Mouse (Mus musculus) neutrophil, adult 83 days (primary cell): Measurements from ENCODE around the gene Kpna7. TPM values are rescaled to one million over a fixed set of nuclear protein-coding genes. Genes with fewer than 3 reads are reported as not detected.

Source experiments
- total RNA-seq, 2 experiments: library from RNA; stranded (reverse); gene quantifications; one replicate each; pipeline ENCODE4 v1.2.4; 2023

Gene Kpna7
- not detected for total RNA-seq

DNA sequence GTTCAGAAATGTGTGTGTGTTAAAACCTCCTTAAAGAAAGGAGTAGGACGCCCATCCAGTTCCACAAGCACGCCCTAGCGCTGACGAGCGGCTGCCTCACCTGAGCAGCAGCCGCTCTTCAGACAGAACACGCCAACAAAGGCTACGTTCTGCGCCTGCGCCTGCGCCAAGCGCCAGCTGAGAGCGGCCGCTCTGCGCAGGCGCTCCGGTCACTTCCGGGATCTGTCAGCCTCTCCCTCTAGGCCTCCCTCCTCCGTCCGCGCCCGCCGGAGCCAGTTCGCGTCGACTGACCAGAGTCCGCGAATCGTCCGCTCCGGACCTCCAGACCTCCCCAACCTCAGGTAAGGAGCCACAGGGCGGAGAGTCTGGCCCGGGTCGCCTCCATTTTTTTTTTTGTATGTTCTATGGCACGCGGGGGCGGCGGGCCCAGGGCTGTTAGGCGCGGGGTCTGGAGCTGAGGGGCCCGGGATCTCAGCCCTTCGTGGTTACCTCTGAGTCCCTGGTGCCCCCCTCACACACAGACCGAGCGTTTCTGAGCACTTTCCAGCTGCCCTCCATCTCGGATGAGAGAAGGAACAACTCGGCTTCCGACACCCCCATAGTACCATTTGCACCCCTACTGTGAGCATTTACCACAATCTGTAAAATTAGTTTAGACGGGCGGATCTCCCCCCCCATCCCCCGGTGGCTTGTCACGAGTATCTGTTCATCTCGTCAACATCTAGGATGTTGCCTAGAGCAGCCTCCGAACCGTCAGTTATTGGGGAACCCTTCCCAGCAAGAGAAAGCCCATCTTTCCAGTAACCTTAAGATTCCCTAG is at the start of gene Kpna7, which contains the start of gene Arpc1a:
Gene Kpna7, minus strand, starts transcription at position 399 of the 820 bp plus-strand sequence.
Gene Arpc1a, plus strand, starts transcription at position 199 of the 820 bp plus-strand sequence.

DNA sequence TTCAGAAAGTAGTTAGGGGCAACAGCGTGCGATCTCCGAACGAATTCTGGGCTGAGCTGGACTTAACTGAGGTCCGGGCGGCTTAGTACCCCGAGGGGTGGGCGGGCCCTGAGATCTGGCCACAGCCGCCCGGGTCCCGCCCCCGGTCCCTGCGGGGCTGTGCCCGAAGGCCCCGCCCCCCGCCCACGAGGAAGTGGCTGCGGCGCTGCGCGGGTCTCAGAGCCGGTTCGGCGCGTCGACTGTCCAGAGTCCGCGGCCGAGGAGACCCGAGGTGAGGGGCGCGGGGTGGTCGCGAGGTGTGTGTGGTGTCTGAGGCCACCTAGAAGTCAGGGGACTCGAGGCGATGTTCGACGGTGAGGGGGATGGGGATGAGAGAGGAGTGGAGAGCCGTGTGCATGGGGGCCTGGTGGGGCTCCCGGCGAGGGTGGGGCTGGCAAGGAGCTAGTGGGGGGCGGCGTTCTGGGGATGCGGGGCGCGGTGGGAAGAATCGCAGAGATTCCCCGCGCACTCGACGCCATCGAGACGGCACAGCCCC is 30.3 kb upstream of the Kpna7 start, which contains the start of gene Arpc1b:
Gene Arpc1b, plus strand, starts transcription at position 145 of the 535 bp plus-strand sequence.

DNA sequence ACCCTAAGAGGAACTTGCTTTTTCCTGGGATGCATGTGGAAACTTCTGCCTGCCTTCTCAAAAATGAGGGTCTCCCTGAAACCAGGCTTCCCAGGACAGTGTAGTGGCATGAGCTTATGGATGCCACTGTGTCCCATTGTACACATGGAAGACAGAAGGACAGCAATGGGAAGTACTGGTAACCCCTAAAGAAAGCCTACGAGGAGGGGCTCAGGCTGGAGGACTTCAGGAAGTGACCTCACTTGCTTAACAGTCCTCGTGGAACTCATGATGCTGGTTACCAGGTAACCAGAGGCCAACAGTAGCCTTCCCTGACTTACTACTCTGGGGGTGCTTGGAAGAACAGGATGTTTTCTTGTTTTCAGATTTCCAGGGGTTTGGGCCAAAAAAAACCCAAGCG is 41.1 kb downstream of the Kpna7 start, which contains the start of gene 1700018F24Rik:
Gene 1700018F24Rik, plus strand, starts transcription at position 301 of the 400 bp plus-strand sequence.

DNA sequence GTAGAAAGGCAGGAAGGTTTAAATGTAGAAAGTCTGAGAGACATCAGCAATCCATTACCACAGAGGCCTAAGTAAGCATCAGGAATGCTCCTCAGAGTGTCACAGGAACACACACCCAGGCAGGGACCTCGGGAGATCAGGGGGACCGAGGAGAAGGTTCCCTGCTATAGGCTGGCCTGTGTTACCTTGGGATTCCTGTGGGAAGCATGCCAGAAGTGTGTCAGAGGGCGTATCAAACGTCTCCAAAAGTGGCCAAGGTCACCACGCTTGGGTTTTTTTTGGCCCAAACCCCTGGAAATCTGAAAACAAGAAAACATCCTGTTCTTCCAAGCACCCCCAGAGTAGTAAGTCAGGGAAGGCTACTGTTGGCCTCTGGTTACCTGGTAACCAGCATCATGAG is 51.4 kb downstream of the Kpna7 start, which contains the start of gene Gm4871:
Gene Gm4871, minus strand, starts transcription at position 364 of the 400 bp plus-strand sequence.

DNA sequence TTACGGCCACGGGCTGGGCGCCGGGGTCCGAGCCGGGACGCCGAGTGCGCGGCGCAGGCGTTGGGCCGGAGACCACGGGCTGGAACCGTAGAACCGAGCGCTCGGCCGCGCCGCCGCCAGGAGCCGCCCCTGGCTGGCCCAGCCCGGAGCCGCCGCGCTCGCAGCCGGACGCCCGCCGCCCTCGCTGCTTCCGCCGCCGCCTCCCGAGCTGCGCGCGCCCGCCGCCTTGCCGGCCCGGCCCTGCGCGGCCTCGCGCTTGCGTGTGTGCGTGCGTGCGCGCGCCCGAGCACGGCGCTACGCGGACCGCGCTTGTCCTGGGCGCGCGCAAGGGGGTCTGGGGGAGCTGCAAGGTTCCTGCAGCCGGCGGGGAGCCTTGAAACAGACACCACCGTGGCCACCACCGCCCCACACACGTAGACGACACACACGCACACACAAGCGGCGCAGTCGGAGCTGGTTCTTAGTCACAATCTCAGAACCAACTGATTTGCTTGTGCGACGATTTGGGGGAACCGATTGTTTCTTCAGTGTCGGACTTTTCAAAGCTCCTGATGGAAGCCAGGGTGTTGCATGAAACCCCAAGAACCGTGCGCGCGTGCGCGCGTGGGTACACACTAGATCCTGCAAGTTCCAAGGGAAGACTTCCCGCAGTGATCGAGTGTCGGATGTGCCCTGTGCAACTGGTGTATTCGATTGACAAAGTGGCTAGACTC is 118.0 kb downstream of the Kpna7 start, which contains the start of gene Smurf1:
Gene Smurf1, minus strand, starts transcription at position 209 of the 713 bp plus-strand sequence.

Other genes starting within 250 kb of the Kpna7 start
- gene Smurf1, start 118.2 kb downstream of the Kpna7 start, total RNA-seq, result 10 to 100 TPM; 12.4 to 13.2 TPM
- gene Gm4871, start 51.3 kb downstream of the Kpna7 start, total RNA-seq, result not detected
- not detected for gene 1700018F24Rik, start 41.0 kb downstream of the Kpna7 start, total RNA-seq
- gene Arpc1a, start 200 bp downstream of the Kpna7 start, total RNA-seq, result 10 to 100 TPM; 79.1 to 86.9 TPM
- 1,000 to 10,000 TPM in 1 of 2 experiments, 100 to 1,000 TPM in 1; 966 to 1,061 TPM for gene Arpc1b, start 30.2 kb upstream of the Kpna7 start, total RNA-seq
- gene Pdap1, start 56.2 kb upstream of the Kpna7 start, total RNA-seq, result 10 to 100 TPM; 34.0 to 39.6 TPM
- gene Bud31, start 56.3 kb upstream of the Kpna7 start, total RNA-seq, result 100 to 1,000 TPM; 123 to 126 TPM
- 10 to 100 TPM; 13.8 to 15.7 TPM for gene Ptcd1, start 83.1 kb upstream of the Kpna7 start, total RNA-seq
- gene Cpsf4, start 83.2 kb upstream of the Kpna7 start, total RNA-seq, result 10 to 100 TPM; 29.3 to 29.5 TPM
- gene Atp5j2, start 108.0 kb upstream of the Kpna7 start, total RNA-seq, result 100 to 1,000 TPM; 112 TPM
- gene Zkscan14, start 117.8 kb upstream of the Kpna7 start, total RNA-seq, result 10 to 100 TPM; 12.5 to 14.7 TPM
- 1 to 10 TPM; 4.0 to 4.1 TPM for gene Zkscan5, start 120.5 kb upstream of the Kpna7 start, total RNA-seq
- 10 to 100 TPM; 46.1 to 56.4 TPM for gene Zfp655, start 147.7 kb upstream of the Kpna7 start, total RNA-seq
- 1 to 10 TPM; 7.8 to 8.1 TPM for gene Zscan25, start 196.5 kb upstream of the Kpna7 start, total RNA-seq